Mouse (Mus musculus) midbrain, embryonic 10.5 days (tissue): ENCODE data around the gene Tubg2. TPM values are rescaled to one million over a fixed set of nuclear protein-coding genes. Genes with fewer than 3 reads are reported as not detected.
"Not testable (repeated sequence)": the region's sequence is repeated elsewhere in the genome, so short reads cannot be mapped to it uniquely, and the experiment has no call there.

ENCODE experiments used
- DNase-seq: peaks from one replicate; pipeline ENCODE4 v3.0.0-alpha.2; 2017; ENCODE audit warnings: low spot score
- H3K27ac ChIP-seq: fragments of 300-500 bp; sonication (generic); replicated peaks from 2 replicates; pipeline ENCODE4 v1.5.1; 2016; ENCODE audit warnings: mild to moderate bottlenecking
- H3K27me3 ChIP-seq: fragments of 300-500 bp; sonication (generic); 2 replicates; pipeline ENCODE4 v1.6.1; 2016; ENCODE audit warnings: low read depth, mild to moderate bottlenecking; ENCODE audit not compliant: poor library complexity, severe bottlenecking
- H3K36me3 ChIP-seq: fragments of 300-500 bp; sonication (generic); 2 replicates; pipeline ENCODE4 v1.6.1; 2016; ENCODE audit warnings: mild to moderate bottlenecking, moderate library complexity
- H3K4me1 ChIP-seq: fragments of 300-500 bp; sonication (generic); 2 replicates; pipeline ENCODE4 v1.6.1; 2016
- H3K4me3 ChIP-seq: fragments of 300-500 bp; sonication (generic); 2 replicates; pipeline ENCODE4 v1.5.1; 2016; ENCODE audit warnings: mild to moderate bottlenecking, moderate library complexity
- H3K9me3 ChIP-seq: fragments of 300-500 bp; sonication (generic); replicated peaks from 2 replicates; pipeline ENCODE4 v1.6.1; 2016; ENCODE audit warnings: mild to moderate bottlenecking
- WGBS: fragments of 180-500 bp; shearing (Covaris S2); methylation state at CpG from one replicate; pipeline ENCODE4 v1.1.7; 2016; 5-methylcytosine and 5-hydroxymethylcytosine counted together
- polyA plus RNA-seq: library from polyadenylated mRNA; unstranded; fragments of >200 nt; fragmentation: Nextera tagmentation; extraction: Ambion mirVana; gene quantifications from 2 replicates; pipeline ENCODE4 v1.2.1, GENCODE M21; 2016

Tubg2 gene
- polyA plus RNA-seq, 1 experiment from 2014 or later = 2.1 TPM

DNA sequence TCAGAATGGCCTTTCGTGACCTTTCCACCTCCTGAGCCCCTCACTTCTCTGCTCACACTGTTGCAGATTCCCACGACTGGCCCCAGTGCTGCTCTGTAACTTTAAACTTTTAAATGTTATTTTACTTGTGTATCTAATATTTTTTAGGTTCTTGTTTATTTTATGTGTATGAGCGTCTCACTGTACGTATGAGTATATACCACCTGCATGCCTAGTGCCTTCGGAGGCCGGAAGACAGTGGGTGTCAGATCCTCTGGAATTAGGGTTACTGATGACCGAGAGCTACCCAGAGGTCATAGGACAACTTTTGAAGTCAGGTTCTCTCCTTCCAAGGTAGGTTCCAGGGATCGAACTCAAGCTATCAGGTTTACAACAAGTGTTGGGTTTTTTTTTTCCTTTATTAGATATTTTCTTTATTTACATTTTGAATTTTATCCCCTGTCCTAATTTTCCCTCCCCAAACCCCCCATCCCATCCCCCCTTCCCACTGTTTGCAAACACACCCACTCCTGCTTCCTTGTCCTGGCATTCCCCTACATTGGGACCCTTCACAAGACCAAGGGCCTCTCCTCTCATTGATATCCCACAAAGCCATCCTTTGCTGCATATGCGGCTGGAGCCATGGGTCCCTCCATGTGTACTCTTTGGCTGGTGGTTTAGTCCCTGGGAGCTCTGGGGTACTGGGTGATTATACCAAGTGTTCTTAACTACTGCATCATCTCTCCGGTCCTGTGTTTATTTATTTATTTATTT lies 13.3 kb upstream of the Tubg2 start:
- WGBS = 86% methylated on average over 10 of the region's 10 CpGs
- no peak overlapping the region for H3K27ac ChIP-seq
- H3K4me1 ChIP-seq = peaks cover 36% of the 10 kb centered on the region
- H3K36me3 ChIP-seq = no peaks in the 10 kb centered on the region
- no peaks in the 10 kb centered on the region for H3K9me3 ChIP-seq
- no peak overlapping the region for H3K4me3 ChIP-seq
- H3K27me3 ChIP-seq = peaks cover 38% of the 10 kb centered on the region
- DNase-seq = no peak

DNA sequence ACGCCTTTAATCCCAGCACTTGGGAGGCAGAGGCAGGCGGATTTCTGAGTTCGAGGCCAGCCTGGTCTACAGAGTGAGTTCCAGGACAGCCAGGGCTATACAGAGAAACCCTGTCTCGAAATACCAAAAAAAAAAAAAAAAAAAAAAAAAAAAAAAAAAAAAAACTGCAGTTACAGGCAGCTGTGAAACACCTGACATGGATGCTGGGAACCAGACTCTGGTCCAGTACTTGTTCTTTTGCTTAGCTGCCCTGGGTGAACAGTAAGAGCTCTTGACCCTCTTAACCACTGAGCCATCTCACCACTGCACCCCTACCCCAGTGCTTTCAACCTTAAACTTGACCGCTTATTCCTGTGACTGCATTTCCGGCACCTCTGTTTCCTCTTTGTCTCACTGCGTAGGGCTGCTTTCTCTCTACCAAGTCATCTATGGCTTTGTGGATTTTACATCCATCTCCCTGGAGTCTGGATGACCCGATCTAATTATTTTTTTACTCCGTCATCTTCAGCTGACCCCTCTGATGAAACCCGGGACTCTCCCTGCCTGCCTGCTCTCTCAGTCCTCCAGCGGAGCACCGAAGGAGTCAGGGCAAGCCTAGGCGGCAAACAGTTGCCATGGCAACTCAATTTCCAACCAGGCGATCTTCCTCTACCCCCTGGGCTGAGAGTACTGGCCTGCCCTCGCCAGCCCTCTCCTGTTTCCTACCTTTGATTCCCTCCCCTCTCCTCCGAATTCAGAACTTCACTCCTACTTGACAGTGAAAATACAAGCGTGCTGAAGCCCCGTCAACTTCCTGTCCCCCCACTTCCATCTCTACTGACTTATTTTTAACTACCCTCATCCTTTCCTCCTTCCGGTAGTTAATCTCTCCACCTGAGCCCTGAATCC lies 12.1 kb upstream of the Tubg2 start:
- Histone ChIP-seq H3K27ac (peak overlapping the region; percentile 63), H3K27me3 (peaks cover 37% of the 10 kb centered on the region), H3K4me1 (peaks cover 34% of the 10 kb centered on the region), H3K4me3 (peak overlapping the region; percentile 49), H3K36me3 (no peaks in the 10 kb centered on the region), H3K9me3 (no peaks in the 10 kb centered on the region)
- peak; percentile 75 for DNase-seq
- 22% methylated on average over 19 of the region's 19 CpGs for WGBS

GRCm38 (mm10) chr11:101146377-101146776 lies 9.3 kb upstream of the Tubg2 start:
- 21% methylated on average over 10 of the region's 10 CpGs for WGBS

GRCm38 (mm10) chr11:101148751-101149150 lies 7.0 kb upstream of the Tubg2 start:
- H3K27ac ChIP-seq = no peak overlapping the region
- H3K27me3 ChIP-seq = no peaks in the 10 kb centered on the region
- DNase-seq = no peak
- H3K4me1 ChIP-seq = peaks cover 13% of the 10 kb centered on the region
- H3K9me3 ChIP-seq = no peaks in the 10 kb centered on the region
- 77% methylated on average over 10 of the region's 10 CpGs for WGBS
- H3K4me3 ChIP-seq = no peak overlapping the region
- H3K36me3 ChIP-seq = no peaks in the 10 kb centered on the region

More at GRCm38 (mm10) chr11:101146377-101146776, 9.3 kb upstream of the Tubg2 start:
- H3K4me1 ChIP-seq = peaks cover 21% of the 10 kb centered on the region
- peak; percentile 51 for DNase-seq
- peaks cover 12% of the 10 kb centered on the region for H3K27me3 ChIP-seq
- no peak overlapping the region for H3K4me3 ChIP-seq
- no peaks in the 10 kb centered on the region for H3K9me3 ChIP-seq
- H3K27ac ChIP-seq = no peak overlapping the region
- H3K36me3 ChIP-seq = no peaks in the 10 kb centered on the region

GRCm38 (mm10) chr11:101149178-101150105 lies 6.3 kb upstream of the Tubg2 start:
- Histone ChIP-seq H3K27ac (no peak overlapping the region), H3K4me3 (no peak overlapping the region), H3K9me3 (no peaks in the 10 kb centered on the region), H3K4me1 (peaks cover 9% of the 10 kb centered on the region), H3K36me3 (no peaks in the 10 kb centered on the region), H3K27me3 (no peaks in the 10 kb centered on the region)
- no peak for DNase-seq
- WGBS = 70% methylated on average over 9 of the region's 9 CpGs

GRCm38 (mm10) chr11:101151063-101151462 lies 4.6 kb upstream of the Tubg2 start:
- Histone ChIP-seq H3K36me3 (no peaks in the 10 kb centered on the region), H3K27me3 (peaks cover 16% of the 10 kb centered on the region), H3K4me1 (peaks cover 19% of the 10 kb centered on the region), H3K4me3 (no peak overlapping the region), H3K27ac (no peak overlapping the region), H3K9me3 (no peaks in the 10 kb centered on the region)
- WGBS = 53% methylated on average over 2 of the region's 2 CpGs
- no peak for DNase-seq

DNA sequence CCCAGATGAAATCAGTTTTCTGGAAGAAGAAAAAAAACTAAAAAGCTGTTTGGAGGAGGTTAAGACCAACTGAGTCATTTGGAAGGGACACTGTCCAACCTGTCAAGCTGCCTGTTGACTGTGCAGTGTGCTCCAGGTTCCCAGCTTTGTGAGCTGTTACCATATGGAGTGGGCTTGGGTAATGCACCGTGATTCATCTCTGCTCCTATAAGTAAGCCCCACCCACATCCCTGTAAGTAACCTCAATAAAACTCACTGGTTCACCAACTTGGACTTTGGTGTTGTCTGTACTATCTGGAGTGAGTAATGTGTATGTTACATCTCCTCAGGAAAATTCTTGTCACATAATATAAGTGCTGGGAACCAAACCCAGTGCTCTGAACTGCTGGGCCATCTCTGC lies 2.9 kb upstream of the Tubg2 start:
- Histone ChIP-seq H3K4me3 (no peak overlapping the region), H3K9me3 (no peaks in the 10 kb centered on the region), H3K27me3 (peaks cover 33% of the 10 kb centered on the region), H3K4me1 (peaks cover 18% of the 10 kb centered on the region), H3K27ac (no peak overlapping the region), H3K36me3 (no peaks in the 10 kb centered on the region)
- DNase-seq = no peak
- 89% methylated on average over 1 of the region's 1 CpGs for WGBS

GRCm38 (mm10) chr11:101154648-101155047 lies 1.1 kb upstream of the Tubg2 start:
- no peaks in the 10 kb centered on the region for H3K9me3 ChIP-seq
- H3K27me3 ChIP-seq = peaks cover 44% of the 10 kb centered on the region
- H3K36me3 ChIP-seq = no peaks in the 10 kb centered on the region
- H3K4me1 ChIP-seq = peaks cover 14% of the 10 kb centered on the region
- H3K4me3 ChIP-seq = no peak overlapping the region
- DNase-seq = no peak
- H3K27ac ChIP-seq = no peak overlapping the region

GRCm38 (mm10) chr11:101155151-101155550 lies 556 bp upstream of the Tubg2 start:
- H3K27me3 ChIP-seq = peaks cover 48% of the 10 kb centered on the region
- no peaks in the 10 kb centered on the region for H3K36me3 ChIP-seq
- H3K27ac ChIP-seq = no peak overlapping the region
- H3K4me3 ChIP-seq = peak overlapping the region; percentile 56
- peaks cover 14% of the 10 kb centered on the region for H3K4me1 ChIP-seq
- H3K9me3 ChIP-seq = no peaks in the 10 kb centered on the region
- DNase-seq = no peak
- WGBS = 68% methylated on average over 6 of the region's 6 CpGs

DNA sequence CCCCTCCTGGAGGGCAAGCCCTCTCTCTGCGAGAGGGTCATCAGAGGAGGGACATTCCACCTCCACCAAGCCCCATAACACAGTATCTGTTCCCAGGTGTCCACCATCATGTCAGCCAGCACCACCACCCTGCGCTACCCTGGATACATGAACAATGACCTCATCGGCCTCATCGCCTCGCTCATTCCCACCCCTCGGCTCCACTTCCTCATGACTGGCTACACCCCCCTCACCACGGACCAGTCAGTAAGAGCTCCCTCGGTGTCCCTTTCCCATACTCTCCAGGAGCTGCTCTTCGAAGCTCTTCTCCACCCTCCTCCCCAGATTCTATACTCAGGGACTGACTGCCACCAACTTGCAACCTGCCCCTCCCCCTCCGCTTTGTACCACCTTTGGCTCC lies 4.4 kb downstream of the Tubg2 start:
- 80% methylated on average over 8 of the region's 10 CpGs for WGBS
- Histone ChIP-seq H3K27me3 (peaks cover 86% of the 10 kb centered on the region), H3K4me1 (peaks cover 39% of the 10 kb centered on the region)
- not testable (repeated sequence) for H3K27ac ChIP-seq, DNase-seq, H3K36me3 ChIP-seq, H3K4me3 ChIP-seq, H3K9me3 ChIP-seq

GRCm38 (mm10) chr11:101160981-101161505 lies 5.3 kb downstream of the Tubg2 start:
- Histone ChIP-seq H3K4me1 (peaks cover 36% of the 10 kb centered on the region), H3K27me3 (peaks cover 86% of the 10 kb centered on the region)
- not testable (repeated sequence) for H3K9me3 ChIP-seq, H3K4me3 ChIP-seq, DNase-seq, H3K36me3 ChIP-seq, H3K27ac ChIP-seq
- WGBS = 75% methylated on average over 8 of the region's 8 CpGs

DNA sequence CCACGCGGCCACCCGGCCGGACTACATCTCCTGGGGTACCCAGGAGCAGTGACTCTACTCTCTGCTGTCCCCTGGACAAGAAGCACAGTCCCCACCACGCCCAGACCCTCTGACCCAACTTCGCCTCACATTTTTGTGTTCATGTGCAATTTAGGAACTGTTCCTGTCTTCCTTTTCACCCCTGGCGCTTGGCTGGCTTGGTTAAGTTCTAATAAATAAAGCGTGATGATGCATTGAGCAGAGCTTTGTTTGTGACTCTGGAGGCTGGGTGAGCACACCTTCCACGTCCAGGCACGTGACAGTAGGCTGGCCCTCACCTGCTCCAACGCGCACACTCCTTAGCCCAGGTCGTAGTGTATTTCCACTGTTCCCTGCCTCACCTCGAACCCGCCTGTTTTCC lies 5.8 kb downstream of the Tubg2 start:
- Histone ChIP-seq H3K9me3 (no peaks in the 10 kb centered on the region), H3K4me3 (no peak overlapping the region), H3K27me3 (peaks cover 86% of the 10 kb centered on the region), H3K27ac (no peak overlapping the region), H3K36me3 (peaks cover 13% of the 10 kb centered on the region; the same call in 1 of the 2 replicates), H3K4me1 (peaks cover 31% of the 10 kb centered on the region)
- 86% methylated on average over 15 of the region's 15 CpGs for WGBS
- no peak for DNase-seq
